Mouse (Mus musculus): ENCODE data around the gene Mmel1. TPM values are rescaled to one million over a fixed set of nuclear protein-coding genes. Genes with fewer than 3 reads are reported as not detected.

The Mmel1 gene
- polyA plus RNA-seq, 1 experiment: 1.4 TPM

DNA sequence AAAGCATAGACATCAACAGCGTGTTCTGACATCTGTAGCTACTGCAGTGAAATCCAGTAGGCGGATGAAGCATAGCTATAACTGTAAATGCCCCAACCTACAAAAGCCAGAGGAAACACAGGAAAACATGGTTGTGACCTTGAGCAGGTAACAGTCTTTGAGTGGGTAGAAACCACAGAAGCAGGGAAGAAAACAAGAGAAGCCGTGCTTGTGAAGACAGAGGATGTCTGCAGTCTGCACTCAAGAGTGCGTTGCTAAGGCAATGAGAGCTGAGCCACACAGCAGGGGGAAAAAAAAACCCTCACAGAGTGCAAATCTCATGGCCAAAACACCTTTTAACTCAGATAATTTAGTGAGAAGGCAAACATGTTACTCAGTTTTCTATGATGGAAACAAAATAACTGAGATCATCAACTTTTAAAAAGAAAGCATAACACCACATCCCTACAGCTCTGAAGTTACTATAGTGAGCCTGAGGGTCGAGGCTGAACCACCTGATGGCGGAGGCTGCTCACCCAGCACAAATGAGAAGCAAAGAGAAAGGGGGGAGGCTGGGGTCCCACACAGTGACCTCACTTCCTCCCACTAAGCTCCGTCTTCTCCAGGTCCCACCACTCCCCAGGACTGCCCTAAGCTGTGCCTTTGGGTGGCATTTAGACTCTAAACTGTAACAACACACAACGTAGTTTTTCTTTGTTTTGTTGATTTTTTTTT, 67.3 kb downstream of the Mmel1 start:
- Histone ChIP-seq H3K4me3 (ENCODE audit: low read depth, low read length) (no peak overlapping the region), H3K27ac (ENCODE audit: insufficient read depth, low read length) (no peak overlapping the region), H3K9me3 (replicated peaks; ENCODE audit: control insufficient read depth, insufficient read depth, low read length, poor library complexity, severe bottlenecking) (no peaks in the 10 kb centered on the region), H3K9ac (ENCODE audit: low read depth, poor library complexity, severe bottlenecking) (no peak overlapping the region), H3K27me3 (ENCODE audit: control insufficient read depth, insufficient read depth, low read length, poor library complexity, severe bottlenecking) (no peaks in the 10 kb centered on the region), H3K4me1 (ENCODE audit: control insufficient read depth, insufficient read depth, low read length) (no peaks in the 10 kb centered on the region), H3K36me3 (ENCODE audit: control insufficient read depth, insufficient read depth, low read length, poor library complexity, severe bottlenecking) (no peaks in the 10 kb centered on the region)
- TF ChIP-seq EP300 (IDR thresholded peaks at IDR 0.05; ENCODE audit: insufficient read depth, low read depth, low read length) (no peak), POLR2A (IDR thresholded peaks at IDR 0.05; ENCODE audit: insufficient read depth, low read length) (no peak), CTCF (IDR thresholded peaks at IDR 0.05; ENCODE audit: low read depth, low read length) (no peak)

DNA sequence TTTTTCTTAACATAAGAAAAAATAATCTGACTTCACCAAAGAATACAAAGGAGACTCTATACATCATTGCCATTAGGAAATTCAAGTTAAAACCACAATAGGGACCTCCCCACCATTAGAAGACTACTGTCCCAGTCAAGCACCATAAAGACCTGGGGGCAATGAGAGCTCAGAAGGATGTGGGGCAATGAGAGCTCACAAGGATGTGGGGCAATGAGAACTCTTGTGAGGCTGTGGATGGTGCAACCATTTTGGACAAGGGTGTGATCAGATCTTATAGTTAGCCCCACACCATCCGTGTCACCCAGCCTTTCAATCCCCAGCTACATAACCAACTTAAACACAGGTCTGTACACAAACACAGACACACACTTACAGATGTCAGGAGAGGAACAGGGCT, 68.4 kb downstream of the Mmel1 start:
- Histone ChIP-seq H3K9me3 (replicated peaks; ENCODE audit: control insufficient read depth, insufficient read depth, low read length, poor library complexity, severe bottlenecking) (no peaks in the 10 kb centered on the region), H3K27ac (ENCODE audit: insufficient read depth, low read length) (no peak overlapping the region), H3K36me3 (ENCODE audit: control insufficient read depth, insufficient read depth, low read length, poor library complexity, severe bottlenecking) (no peaks in the 10 kb centered on the region), H3K4me1 (ENCODE audit: control insufficient read depth, insufficient read depth, low read length) (no peaks in the 10 kb centered on the region), H3K9ac (ENCODE audit: low read depth, poor library complexity, severe bottlenecking) (no peak overlapping the region), H3K4me3 (ENCODE audit: low read depth, low read length) (no peak overlapping the region), H3K27me3 (ENCODE audit: control insufficient read depth, insufficient read depth, low read length, poor library complexity, severe bottlenecking) (no peaks in the 10 kb centered on the region)
- TF ChIP-seq CTCF (IDR thresholded peaks at IDR 0.05; ENCODE audit: low read depth, low read length) (no peak), EP300 (IDR thresholded peaks at IDR 0.05; ENCODE audit: insufficient read depth, low read depth, low read length) (no peak), POLR2A (IDR thresholded peaks at IDR 0.05; ENCODE audit: insufficient read depth, low read length) (no peak)

GRCm38 (mm10) chr4:154940156-154940555, 70.8 kb downstream of the Mmel1 start:
- no peak for TF ChIP-seq POLR2A (IDR thresholded peaks at IDR 0.05; ENCODE audit: insufficient read depth, low read length)
- TF ChIP-seq EP300 (IDR thresholded peaks at IDR 0.05; ENCODE audit: insufficient read depth, low read depth, low read length): no peak
- no peak for TF ChIP-seq CTCF (IDR thresholded peaks at IDR 0.05; ENCODE audit: low read depth, low read length)
- Histone ChIP-seq H3K27me3 (ENCODE audit: control insufficient read depth, insufficient read depth, low read length, poor library complexity, severe bottlenecking) (no peaks in the 10 kb centered on the region), H3K27ac (ENCODE audit: insufficient read depth, low read length) (no peak overlapping the region), H3K9ac (ENCODE audit: low read depth, poor library complexity, severe bottlenecking) (no peak overlapping the region), H3K36me3 (ENCODE audit: control insufficient read depth, insufficient read depth, low read length, poor library complexity, severe bottlenecking) (no peaks in the 10 kb centered on the region), H3K9me3 (replicated peaks; ENCODE audit: control insufficient read depth, insufficient read depth, low read length, poor library complexity, severe bottlenecking) (no peaks in the 10 kb centered on the region), H3K4me3 (ENCODE audit: low read depth, low read length) (no peak overlapping the region), H3K4me1 (ENCODE audit: control insufficient read depth, insufficient read depth, low read length) (no peaks in the 10 kb centered on the region)

DNA sequence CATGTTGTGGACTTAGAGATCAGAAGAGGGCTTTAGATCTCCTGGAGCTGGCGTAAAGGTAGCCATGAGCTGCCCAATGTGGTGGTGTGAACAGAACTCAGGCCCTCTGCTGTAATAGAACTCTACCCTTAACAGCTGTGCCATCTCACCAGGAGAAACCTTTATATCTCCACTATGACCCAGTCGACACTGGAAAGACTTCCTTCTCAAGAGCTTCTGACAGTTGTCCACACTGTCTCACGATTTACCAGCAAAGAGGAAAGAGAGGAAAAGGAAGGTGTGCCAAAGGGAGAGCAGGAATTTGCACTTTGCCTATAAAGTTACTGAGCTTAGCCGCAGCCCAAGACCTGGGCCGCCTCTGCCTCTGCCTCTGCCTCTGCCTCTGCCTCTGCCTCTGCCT, 72.4 kb downstream of the Mmel1 start:
- TF ChIP-seq EP300 (IDR thresholded peaks at IDR 0.05; ENCODE audit: insufficient read depth, low read depth, low read length): no peak
- no peak for TF ChIP-seq POLR2A (IDR thresholded peaks at IDR 0.05; ENCODE audit: insufficient read depth, low read length)
- TF ChIP-seq CTCF (IDR thresholded peaks at IDR 0.05; ENCODE audit: low read depth, low read length): no peak
- Histone ChIP-seq H3K9me3 (replicated peaks; ENCODE audit: control insufficient read depth, insufficient read depth, low read length, poor library complexity, severe bottlenecking) (no peaks in the 10 kb centered on the region), H3K27me3 (ENCODE audit: control insufficient read depth, insufficient read depth, low read length, poor library complexity, severe bottlenecking) (no peaks in the 10 kb centered on the region), H3K27ac (ENCODE audit: insufficient read depth, low read length) (no peak overlapping the region), H3K36me3 (ENCODE audit: control insufficient read depth, insufficient read depth, low read length, poor library complexity, severe bottlenecking) (no peaks in the 10 kb centered on the region), H3K4me1 (ENCODE audit: control insufficient read depth, insufficient read depth, low read length) (no peaks in the 10 kb centered on the region), H3K9ac (ENCODE audit: low read depth, poor library complexity, severe bottlenecking) (no peak overlapping the region), H3K4me3 (ENCODE audit: low read depth, low read length) (no peak overlapping the region)

- no peak overlapping the region for H3K4me3 ChIP-seq (ENCODE audit: low read depth, low read length)
- H3K4me1 ChIP-seq (ENCODE audit: control insufficient read depth, insufficient read depth, low read length): no peaks in the 10 kb centered on the region
- H3K9ac ChIP-seq (ENCODE audit: low read depth, poor library complexity, severe bottlenecking): no peak overlapping the region
- no peaks in the 10 kb centered on the region for H3K36me3 ChIP-seq (ENCODE audit: control insufficient read depth, insufficient read depth, low read length, poor library complexity, severe bottlenecking)
- TF ChIP-seq POLR2A (IDR thresholded peaks at IDR 0.05; ENCODE audit: insufficient read depth, low read length): no peak
- TF ChIP-seq EP300 (IDR thresholded peaks at IDR 0.05; ENCODE audit: insufficient read depth, low read depth, low read length): no peak
- TF ChIP-seq CTCF (IDR thresholded peaks at IDR 0.05; ENCODE audit: low read depth, low read length): no peak
- H3K27ac ChIP-seq (ENCODE audit: insufficient read depth, low read length): no peak overlapping the region
- no peaks in the 10 kb centered on the region for H3K27me3 ChIP-seq (ENCODE audit: control insufficient read depth, insufficient read depth, low read length, poor library complexity, severe bottlenecking)
- H3K9me3 ChIP-seq (replicated peaks; ENCODE audit: control insufficient read depth, insufficient read depth, low read length, poor library complexity, severe bottlenecking): no peaks in the 10 kb centered on the region
Measured at GRCm38 (mm10) chr4:154942632-154943322, 73.4 kb downstream of the Mmel1 start.

All from ES-Bruce4 (cell line).